Mouse (Mus musculus): ENCODE results near the gene Elfn2.

Elfn2 gene

GRCm38 (mm10) chr15:78720532-78720931 lies 2.0 kb upstream of the Elfn2 start:
- no peak for DNase-seq

- peak; percentile 88 to 90 for DNase-seq
These were observed 1.5 kb upstream of the Elfn2 start for GRCm38 (mm10) chr15:78720094-78720493.

GRCm38 (mm10) chr15:78719416-78719815 lies 845 bp upstream of the Elfn2 start:
- peak in 1 of 2 experiments; percentile 38 for DNase-seq

GRCm38 (mm10) chr15:78716936-78717335 lies 1.6 kb downstream of the Elfn2 start:
- DNase-seq, result no peak

GRCm38 (mm10) chr15:78715856-78716255 lies 2.7 kb downstream of the Elfn2 start:
- DNase-seq, result peak in 1 of 2 experiments; percentile 31

- DNase-seq, result peak; percentile 43 to 51
These were observed 4.8 kb downstream of the Elfn2 start for GRCm38 (mm10) chr15:78713751-78714150.

- peak; percentile 45 to 49 for DNase-seq
These were observed 6.0 kb downstream of the Elfn2 start for GRCm38 (mm10) chr15:78712335-78713258.

- DNase-seq, result no peak
These were observed 6.6 kb downstream of the Elfn2 start for GRCm38 (mm10) chr15:78711935-78712334.

GRCm38 (mm10) chr15:78710634-78711033 lies 7.9 kb downstream of the Elfn2 start:
- peak in 1 of 2 experiments; percentile 47 for DNase-seq

- peak; percentile 63 to 67 for DNase-seq
These were observed 8.8 kb downstream of the Elfn2 start for GRCm38 (mm10) chr15:78709767-78710166.

- DNase-seq, result no peak
These were observed 11.9 kb downstream of the Elfn2 start for GRCm38 (mm10) chr15:78706630-78707029.

GRCm38 (mm10) chr15:78704824-78705223 lies 13.7 kb downstream of the Elfn2 start:
- peak; percentile 43 to 64 for DNase-seq

- DNase-seq, result no peak
These were observed 14.6 kb downstream of the Elfn2 start for GRCm38 (mm10) chr15:78704007-78704406.

GRCm38 (mm10) chr15:78700420-78700819 lies 18.2 kb downstream of the Elfn2 start:
- no peak for DNase-seq

GRCm38 (mm10) chr15:78699513-78699912 lies 19.1 kb downstream of the Elfn2 start:
- DNase-seq, result no peak

- peak; percentile 78 to 88 for DNase-seq
These were observed 20.0 kb downstream of the Elfn2 start for GRCm38 (mm10) chr15:78698491-78699135.

GRCm38 (mm10) chr15:78698084-78698483 lies 20.5 kb downstream of the Elfn2 start:
- peak; percentile 83 to 88 for DNase-seq

GRCm38 (mm10) chr15:78695745-78696144 lies 22.8 kb downstream of the Elfn2 start:
- no peak for DNase-seq

- no peak for DNase-seq
These were observed 26.1 kb downstream of the Elfn2 start for GRCm38 (mm10) chr15:78692505-78692904.

- DNase-seq, result no peak
These were observed 27.9 kb downstream of the Elfn2 start for GRCm38 (mm10) chr15:78690716-78691115.

GRCm38 (mm10) chr15:78686910-78687309 lies 31.7 kb downstream of the Elfn2 start:
- DNase-seq, result no peak

- DNase-seq, result peak; percentile 52 to 61
These were observed 34.5 kb downstream of the Elfn2 start for GRCm38 (mm10) chr15:78684111-78684510.

- DNase-seq, result no peak
These were observed 35.1 kb downstream of the Elfn2 start for GRCm38 (mm10) chr15:78683474-78683873.

GRCm38 (mm10) chr15:78681781-78682180 lies 36.8 kb downstream of the Elfn2 start:
- no peak for DNase-seq
